23 mouse cellular contexts compared by ENCODE assay signal in the genomic region with DNA sequence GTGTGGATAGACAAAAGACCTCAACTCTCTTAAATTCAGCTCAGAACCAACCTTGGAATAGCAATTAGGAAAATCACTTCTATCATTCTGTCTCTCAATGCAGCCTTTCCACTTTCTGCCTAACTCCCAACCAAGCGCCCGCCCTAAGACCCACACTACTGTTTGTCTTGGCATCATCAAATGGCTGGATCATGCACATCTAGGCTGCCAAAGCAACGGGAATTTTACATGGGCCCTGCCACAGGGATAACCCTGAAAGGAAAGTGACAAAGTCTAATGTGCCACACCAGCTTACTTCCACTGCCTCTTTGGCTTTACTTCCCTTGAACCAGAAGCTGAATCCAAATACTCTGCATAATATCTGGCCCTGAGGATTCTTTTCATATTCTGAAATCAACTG. TPM values are rescaled to one million over a fixed set of nuclear protein-coding genes. Genes with fewer than 3 reads are reported as not detected.
DNase-seq lines count a peak whose midpoint lies in the region; ATAC-seq and TF ChIP-seq lines count a peak whose summit lies in the region.
"Had no signal": no experiment of that assay in that cellular context is flagged by ENCODE, and none has a peak within 500 bp of the region (broad histone marks: within the 10 kb centered on the region; RNA-seq: fewer than 3 reads in every experiment).

No protein-coding gene starts in this region.

- H3K36me3 ChIP-seq in heart, embryonic 16.5 days (ENCODE audit: control insufficient read depth, insufficient read depth) = no peaks in the 10 kb centered on the region
- no peaks in the 10 kb centered on the region for H3K36me3 ChIP-seq in kidney, embryonic 16.5 days (ENCODE audit: insufficient read depth, low read length)
- H3K36me3 ChIP-seq in liver, adult 2 months (ENCODE audit: control insufficient read depth, insufficient read depth, low read length) = no peaks in the 10 kb centered on the region
- no peaks in the 10 kb centered on the region for H3K36me3 ChIP-seq in liver, embryonic 11.5 days (ENCODE audit: control insufficient read depth, insufficient read depth, low read length)
- H3K36me3 ChIP-seq: embryonic facial prominence, embryonic 13.5 days; hindbrain, embryonic 10.5 days; hindbrain, embryonic 15.5 days; lung, embryonic 15.5 days; midbrain, embryonic 12.5 days had no signal

- TF ChIP-seq CTCF in liver, adult 2 months (IDR thresholded peaks at IDR 0.05; ENCODE audit: low read depth, low read length) = no peak
- no peak for TF ChIP-seq CTCF in cortical plate, adult 2 months (IDR thresholded peaks at IDR 0.05; ENCODE audit: extremely low read depth, insufficient read depth, low read length)

- H3K79me2 ChIP-seq in liver, adult 2 months (ENCODE audit: control insufficient read depth, insufficient read depth, low read length) = peaks cover 11% of the 10 kb centered on the region; the same call in 1 of the 2 replicates

- H3K27me3 ChIP-seq in heart, embryonic 16.5 days (ENCODE audit: control insufficient read depth, insufficient read depth, low read length) = no peaks in the 10 kb centered on the region
- no peaks in the 10 kb centered on the region for H3K27me3 ChIP-seq in kidney, embryonic 16.5 days (ENCODE audit: insufficient read depth, low read length)
- H3K27me3 ChIP-seq in liver, adult 2 months (ENCODE audit: control insufficient read depth, insufficient read depth, low read length) = no peaks in the 10 kb centered on the region
- H3K27me3 ChIP-seq in liver, embryonic 11.5 days (replicated peaks; ENCODE audit: control insufficient read depth, insufficient read depth, low read length) = no peaks in the 10 kb centered on the region
- H3K27me3 ChIP-seq: embryonic facial prominence, embryonic 13.5 days; hindbrain, embryonic 15.5 days; lung, embryonic 15.5 days; midbrain, embryonic 12.5 days had no signal

- H3K9ac ChIP-seq in heart, embryonic 16.5 days (ENCODE audit: low read length) = no peak overlapping the region
- H3K9ac ChIP-seq in kidney, embryonic 16.5 days (replicated peaks; ENCODE audit: low read length) = no peak overlapping the region
- H3K9ac ChIP-seq in liver, adult 2 months (ENCODE audit: low read depth, low read length) = no peak overlapping the region
- H3K9ac ChIP-seq in liver, embryonic 11.5 days (ENCODE audit: low read depth, low read length) = no peak overlapping the region
- H3K9ac ChIP-seq: embryonic facial prominence, embryonic 13.5 days; hindbrain, embryonic 15.5 days; lung, embryonic 15.5 days; midbrain, embryonic 12.5 days had no signal

- H3K9me3 ChIP-seq in heart, embryonic 16.5 days (replicated peaks; ENCODE audit: control insufficient read depth, low read length) = no peaks in the 10 kb centered on the region
- H3K9me3 ChIP-seq in kidney, embryonic 16.5 days (ENCODE audit: low read length) = no peaks in the 10 kb centered on the region
- no peaks in the 10 kb centered on the region for H3K9me3 ChIP-seq in liver, embryonic 11.5 days (ENCODE audit: control insufficient read depth, low read length)
- H3K9me3 ChIP-seq: embryonic facial prominence, embryonic 13.5 days; hindbrain, embryonic 10.5 days; hindbrain, embryonic 15.5 days; lung, embryonic 15.5 days; midbrain, embryonic 12.5 days had no signal

- 0 out of 2 replicates have a peak, but pooled peaks have one; percentile 28 for ATAC-seq in heart, embryonic 16.5 days (replicated peaks; ENCODE audit: extremely low read depth, insufficient read depth, low FRiP score)
- ATAC-seq in kidney, embryonic 16.5 days (ENCODE audit: low FRiP score, low TSS enrichment) = no peak
- ATAC-seq in liver, embryonic 11.5 days (replicated peaks; ENCODE audit: low FRiP score) = no peak
- ATAC-seq: CD4-positive, CD25-positive, alpha-beta regulatory T cell, adult 4 months; inflammation-experienced regulatory T-cells, adult 6 months had no signal

- no peak for DNase-seq in heart, adult 8-10 months (ENCODE audit: low spot score)
- peak; percentile 28 for DNase-seq in kidney, postnatal 14 days
- peak; percentile 98 for DNase-seq in liver, adult 2 months (ENCODE audit: extremely low read depth, low read depth, low spot score)
- DNase-seq in liver, embryonic 11.5 days (ENCODE audit: low spot score) = no peak
- DNase-seq: adrenal gland, postnatal 25 days; cerebellum, adult 11-12 months; cerebellum, adult 9-11 months; gastrocnemius, postnatal 10 days; heart, postnatal 10 days; layer of hippocampus, postnatal 36 days; left cerebral cortex, postnatal 4 days; liver had no signal

- no peak overlapping the region for H3K4me3 ChIP-seq in heart, embryonic 16.5 days (ENCODE audit: low read length)
- H3K4me3 ChIP-seq in kidney, embryonic 16.5 days (ENCODE audit: low read length) = no peak overlapping the region
- H3K4me3 ChIP-seq in liver, adult 2 months (ENCODE audit: insufficient read depth, low read depth, low read length) = no peak overlapping the region
- H3K4me3 ChIP-seq in liver, embryonic 11.5 days (ENCODE audit: low read depth, low read length) = no peak overlapping the region
- H3K4me3 ChIP-seq in cortical plate, adult 2 months (ENCODE audit: insufficient read depth, low read length) = no peak overlapping the region
- H3K4me3 ChIP-seq: embryonic facial prominence, embryonic 13.5 days; hindbrain, embryonic 10.5 days; hindbrain, embryonic 15.5 days; lung, embryonic 15.5 days; midbrain, embryonic 12.5 days had no signal

- 76% methylated on average over 3 of the region's 3 CpGs for WGBS in heart, embryonic 16.5 days
- WGBS in kidney, embryonic 16.5 days = 88% methylated on average over 3 of the region's 3 CpGs
- 24% methylated on average over 3 of the region's 3 CpGs for WGBS in liver, adult 2 months
- 83% methylated on average over 3 of the region's 3 CpGs for WGBS in liver, embryonic 11.5 days

- H3K4me2 ChIP-seq in heart, embryonic 16.5 days (ENCODE audit: low read depth, low read length) = no peak overlapping the region
- H3K4me2 ChIP-seq in kidney, embryonic 16.5 days (replicated peaks; ENCODE audit: low read depth, low read length) = no peak overlapping the region
- no peak overlapping the region for H3K4me2 ChIP-seq in liver, embryonic 11.5 days
- H3K4me2 ChIP-seq: embryonic facial prominence, embryonic 13.5 days; heart, embryonic 11.5 days; hindbrain, embryonic 15.5 days; lung, embryonic 15.5 days; midbrain, embryonic 12.5 days had no signal

- TF ChIP-seq POLR2A in liver, adult 2 months (IDR thresholded peaks at IDR 0.05; ENCODE audit: extremely low read depth, insufficient read depth, low read length) = no peak
- no peak for TF ChIP-seq POLR2A in cortical plate, adult 2 months (IDR thresholded peaks at IDR 0.05; ENCODE audit: extremely low read depth, insufficient read depth, low read length)

- H3K4me1 ChIP-seq in heart, embryonic 16.5 days (ENCODE audit: control insufficient read depth, insufficient read depth, low read length) = peaks cover 42% of the 10 kb centered on the region
- H3K4me1 ChIP-seq in kidney, embryonic 16.5 days (ENCODE audit: insufficient read depth, low read length) = peaks cover 36% of the 10 kb centered on the region
- H3K4me1 ChIP-seq in liver, adult 2 months (ENCODE audit: control insufficient read depth, insufficient read depth, low read length) = peaks cover 15% of the 10 kb centered on the region
- peaks cover 8% of the 10 kb centered on the region; the same call in 1 of the 2 replicates for H3K4me1 ChIP-seq in liver, embryonic 11.5 days (replicated peaks; ENCODE audit: control insufficient read depth, insufficient read depth, low read length)
- H3K4me1 ChIP-seq in cortical plate, adult 2 months (ENCODE audit: control insufficient read depth, insufficient read depth, low read length) = peaks cover 13% of the 10 kb centered on the region

- H3K27ac ChIP-seq in heart, embryonic 16.5 days (ENCODE audit: low read length) = no peak overlapping the region
- no peak overlapping the region for H3K27ac ChIP-seq in kidney, embryonic 16.5 days (ENCODE audit: low read length)
- 0 out of 2 replicates have a peak overlapping the region, but pooled peaks have one; percentile 48 for H3K27ac ChIP-seq in liver, adult 2 months (replicated peaks; ENCODE audit: insufficient read depth, low read depth, low read length)
- H3K27ac ChIP-seq in liver, embryonic 11.5 days (ENCODE audit: low read depth, low read length) = no peak overlapping the region
- peak overlapping the region; percentile 84 for H3K27ac ChIP-seq in cortical plate, adult 2 months (ENCODE audit: insufficient read depth, low read length)
- H3K27ac ChIP-seq: embryonic facial prominence, embryonic 13.5 days; hindbrain, embryonic 10.5 days; hindbrain, embryonic 15.5 days; lung, embryonic 15.5 days; midbrain, embryonic 12.5 days had no signal

RNA-seq across cellular contexts. Expression of a gene that starts 37.8 kb away (rescaled TPM):
- 13.3 and 16.6 TPM in 2 replicates for polyA plus RNA-seq in heart, embryonic 16.5 days (2015; fragmentation: Nextera tagmentation; extraction: Ambion mirVana)
- total RNA-seq in heart, adult 8-10 months (2022) = 10 to 100 TPM; 18.0 to 24.2 (median 20.2) TPM
- polyA plus RNA-seq in kidney, embryonic 16.5 days (2015; fragmentation: Nextera tagmentation; extraction: Ambion mirVana) = 11.5 and 18.1 TPM in 2 replicates
- total RNA-seq in liver, adult 2 months (2014; rRNA removed) = 6.6 and 10.6 TPM in 2 replicates
- polyA plus RNA-seq in liver, adult 2 months (2012; rRNA removed) = 5.8 and 7.4 TPM in 2 replicates
- 16.1 and 17.3 TPM in 2 replicates for polyA plus RNA-seq in liver, embryonic 11.5 days (2014; fragmentation: Nextera tagmentation; extraction: Ambion mirVana)
- 41.2 and 42.8 TPM in 2 replicates for polyA plus RNA-seq in cortical plate, adult 2 months (2012; rRNA removed)

RNA-seq across cellular contexts. Expression of a gene that starts 38.4 kb away (rescaled TPM):
- polyA plus RNA-seq in heart, embryonic 16.5 days (2015; fragmentation: Nextera tagmentation; extraction: Ambion mirVana) = 2.4 and 3.2 TPM in 2 replicates
- 1 to 10 TPM in 1 of 4 experiments, under 1 TPM in 3; 0.65 to 1.1 (median 0.76) TPM for total RNA-seq in heart, adult 8-10 months (2022)
- 2.1 and 2.6 TPM in 2 replicates for polyA plus RNA-seq in kidney, embryonic 16.5 days (2015; fragmentation: Nextera tagmentation; extraction: Ambion mirVana)
- total RNA-seq in liver, adult 2 months (2014; rRNA removed) = 0.65 and 1.0 TPM in 2 replicates
- polyA plus RNA-seq in liver, adult 2 months (2012; rRNA removed) = 0.19 and 0.24 TPM in 2 replicates
- polyA plus RNA-seq in liver, embryonic 11.5 days (2014; fragmentation: Nextera tagmentation; extraction: Ambion mirVana) = 4.8 and 4.9 TPM in 2 replicates
- 1.0 and 1.2 TPM in 2 replicates for polyA plus RNA-seq in cortical plate, adult 2 months (2012; rRNA removed)

Comparison
In these comparisons a context has a peak if more than half of its experiments do, and no peak if none do; other contexts are left out.
1. H3K27ac ChIP-seq: peak in liver, adult 2 months (single experiment) and cortical plate, adult 2 months (single experiment); none in heart, embryonic 16.5 days (single experiment), kidney, embryonic 16.5 days (single experiment) and liver, embryonic 11.5 days (single experiment).
2. DNase-seq: peak in kidney, postnatal 14 days (single experiment) and liver, adult 2 months (single experiment); none in heart, adult 8-10 months (single experiment) and liver, embryonic 11.5 days (single experiment).